Mouse (Mus musculus) hindbrain, postnatal 0 days (tissue): ENCODE data around the gene Jund. TPM values are rescaled to one million over a fixed set of nuclear protein-coding genes. Genes with fewer than 3 reads are reported as not detected.

Experiments used
- ATAC-seq: fragments of 200-750 bp; cut with Nextera tagmentation; 2 replicates; pipeline ENCODE4 v1.8.0; 2017; ENCODE audit warnings: mild to moderate bottlenecking, moderate TSS enrichment, moderate library complexity
- DNase-seq: peaks from one replicate; pipeline ENCODE4 v3.0.0-alpha.2; 2015; ENCODE audit warnings: low spot score
- H3K27ac ChIP-seq: fragments of 300-500 bp; sonication (generic); 2 replicates; pipeline ENCODE4 v1.5.1; 2014; ENCODE audit warnings: mild to moderate bottlenecking
- H3K27me3 ChIP-seq: fragments of 300-500 bp; sonication (generic); 2 replicates; pipeline ENCODE4 v1.6.1; 2014; ENCODE audit warnings: low read length, mixed read lengths; ENCODE audit not compliant: insufficient read depth
- H3K36me3 ChIP-seq: fragments of 300-500 bp; sonication (generic); 2 replicates; pipeline ENCODE4 v1.6.1; 2014; ENCODE audit warnings: low read length, mixed read lengths; ENCODE audit not compliant: insufficient read depth
- H3K4me1 ChIP-seq: fragments of 300-500 bp; sonication (generic); 2 replicates; pipeline ENCODE4 v1.6.1; 2014; ENCODE audit warnings: antibody characterized with exemption, low read length, mixed read lengths; ENCODE audit not compliant: insufficient read depth
- H3K4me2 ChIP-seq: fragments of 300-500 bp; sonication (generic); 2 replicates; pipeline ENCODE4 v1.6.1; 2014; ENCODE audit warnings: low read depth, mild to moderate bottlenecking, low read length, moderate library complexity, mixed read lengths
- H3K4me3 ChIP-seq: fragments of 300-500 bp; sonication (generic); 2 replicates; pipeline ENCODE4 v1.5.1; 2014; ENCODE audit warnings: low read length
- H3K9ac ChIP-seq: fragments of 300-500 bp; sonication (generic); replicated peaks from 2 replicates; pipeline ENCODE4 v1.6.1; 2014; ENCODE audit warnings: mild to moderate bottlenecking, low read length, moderate library complexity, mixed read lengths
- H3K9me3 ChIP-seq: fragments of 300-500 bp; sonication (generic); 2 replicates; pipeline ENCODE4 v1.6.1; 2016; ENCODE audit warnings: low read length, mixed read lengths
- CTCF ChIP-seq: IDR thresholded peaks from 2 replicates; pipeline ENCODE4 v1.5.1; 2016; ENCODE audit warnings: antibody characterized with exemption, control low read depth, low read depth
- WGBS: fragments of 180-500 bp; shearing (Covaris S2); extraction: QIAGEN DNeasy Blood & Tissue Kit; methylation state at CpG from one replicate; pipeline ENCODE4 v1.1.7; 2014; 5-methylcytosine and 5-hydroxymethylcytosine counted together
- polyA plus RNA-seq: library from polyadenylated mRNA; unstranded; fragments of >200 nt; fragmentation: Nextera tagmentation; extraction: Ambion mirVana; gene quantifications from 2 replicates; pipeline ENCODE4 v1.2.1, GENCODE M21; 2015
- total RNA-seq: library from RNA; depleted of rRNA; stranded (reverse); fragments of >200 nt; gene quantifications from 2 replicates; pipeline ENCODE4 v1.2.3, GENCODE M21; 2014

The Jund gene
- total and polyA plus RNA-seq, 2 experiments from 2014 or later: 96.3 to 486 TPM

DNA sequence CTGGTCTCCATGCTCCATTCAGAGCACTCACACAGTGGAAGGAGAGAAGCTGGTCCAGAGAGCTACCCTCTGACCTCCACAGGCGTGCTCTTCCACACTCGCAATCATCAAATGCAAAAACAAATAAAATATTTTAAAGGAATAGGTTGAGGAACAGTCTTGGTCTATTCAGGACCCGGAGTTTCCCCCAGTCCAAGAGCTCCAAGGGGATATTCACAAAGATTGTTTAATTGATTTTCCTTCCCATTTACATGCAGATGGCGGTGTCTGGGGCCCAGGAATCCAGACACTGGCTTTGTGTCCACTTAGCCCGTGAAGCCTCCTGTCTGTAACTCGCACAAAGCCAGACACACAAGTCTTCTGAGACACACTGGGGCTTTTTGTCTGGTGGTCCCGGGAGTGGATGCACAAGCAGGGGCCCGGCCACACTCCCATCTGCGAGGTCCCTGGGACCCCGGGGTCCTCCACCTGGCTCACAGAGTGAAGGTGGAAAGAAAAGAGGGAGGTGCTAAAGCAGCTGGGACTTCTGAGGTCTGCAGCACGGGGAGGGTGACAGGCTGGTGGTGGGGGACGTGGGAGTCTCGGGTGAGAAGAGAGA, 42.5 kb upstream of the Jund start:
- Histone ChIP-seq H3K4me3 (no peak overlapping the region), H3K27me3 (no peaks in the 10 kb centered on the region), H3K4me1 (peaks cover 10% of the 10 kb centered on the region; the same call in 1 of the 2 replicates), H3K4me2 (no peak overlapping the region), H3K9me3 (no peaks in the 10 kb centered on the region), H3K36me3 (peaks cover 22% of the 10 kb centered on the region), H3K27ac (peak overlapping the region; percentile 77), H3K9ac (no peak overlapping the region)
- DNase-seq (peak; percentile 58), ATAC-seq (peak; percentile 41)
- no peak for TF ChIP-seq CTCF
- WGBS: 18% methylated on average over 13 of the region's 13 CpGs

DNA sequence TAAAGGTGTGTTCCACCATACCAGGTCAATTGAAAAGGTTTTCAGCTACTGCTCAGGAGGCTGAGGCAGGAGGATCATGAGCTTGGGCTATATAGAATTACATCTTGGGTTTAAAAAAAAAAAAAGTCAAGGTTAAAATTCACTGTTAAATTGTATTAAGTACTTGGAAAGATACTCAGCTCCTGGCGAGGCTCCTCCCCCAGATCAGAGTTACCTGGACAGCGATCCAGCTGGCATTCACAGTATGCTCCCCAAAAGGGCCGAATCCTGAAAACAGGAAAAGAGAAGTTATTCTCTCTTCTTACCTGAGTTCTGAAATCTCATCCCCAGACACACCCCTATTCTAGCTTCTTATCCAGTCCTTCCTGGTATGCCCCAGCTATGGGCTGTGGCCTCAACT, 41.5 kb upstream of the Jund start:
- Histone ChIP-seq H3K9ac (no peak overlapping the region), H3K4me3 (no peak overlapping the region), H3K27ac (peak overlapping the region; percentile 77), H3K4me2 (no peak overlapping the region; the same call in 1 of the 2 replicates), H3K27me3 (no peaks in the 10 kb centered on the region), H3K36me3 (peaks cover 17% of the 10 kb centered on the region), H3K4me1 (peaks cover 10% of the 10 kb centered on the region; the same call in 1 of the 2 replicates), H3K9me3 (no peaks in the 10 kb centered on the region)
- no peak for TF ChIP-seq CTCF
- DNase-seq: no peak
- 91% methylated on average over 3 of the region's 3 CpGs for WGBS
- ATAC-seq: no peak

DNA sequence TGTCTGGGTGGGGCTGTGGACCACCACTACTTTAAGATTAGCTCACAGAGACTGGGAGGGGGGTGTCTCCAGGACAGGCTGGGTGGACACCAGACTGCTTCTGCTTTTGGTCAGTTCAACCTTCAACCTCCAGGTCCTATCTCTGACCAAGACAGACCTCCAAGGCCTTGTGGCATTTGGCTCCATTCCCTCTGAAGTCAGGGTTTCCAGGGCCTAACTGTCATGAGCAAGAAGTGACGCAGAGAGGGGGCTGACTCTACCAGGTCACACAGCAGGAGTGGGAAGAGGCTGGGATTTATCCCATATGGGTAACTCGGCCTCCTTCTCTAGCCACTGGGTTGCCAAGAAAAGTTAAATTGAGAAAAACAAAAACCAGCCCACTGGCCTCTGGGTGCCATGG, 41.0 kb upstream of the Jund start:
- no peak for TF ChIP-seq CTCF
- Histone ChIP-seq H3K4me1 (peaks cover 10% of the 10 kb centered on the region; the same call in 1 of the 2 replicates), H3K4me3 (0 out of 2 replicates have a peak overlapping the region, but pooled peaks have one; percentile 71), H3K36me3 (peaks cover 16% of the 10 kb centered on the region), H3K4me2 (peak overlapping the region; percentile 81), H3K9ac (no peak overlapping the region), H3K27ac (peak overlapping the region; percentile 77; the same call in 1 of the 2 replicates), H3K27me3 (no peaks in the 10 kb centered on the region), H3K9me3 (no peaks in the 10 kb centered on the region)
- WGBS: 25% methylated on average over 2 of the region's 2 CpGs
- DNase-seq (no peak), ATAC-seq (no peak)

GRCm38 (mm10) chr8:70658897-70659603, 39.7 kb upstream of the Jund start:
- Histone ChIP-seq H3K9me3 (no peaks in the 10 kb centered on the region), H3K27ac (peak overlapping the region; percentile 45; the same call in 1 of the 2 replicates), H3K4me2 (peak overlapping the region; percentile 81), H3K4me1 (peaks cover 10% of the 10 kb centered on the region; the same call in 1 of the 2 replicates), H3K27me3 (no peaks in the 10 kb centered on the region), H3K36me3 (peaks cover 16% of the 10 kb centered on the region), H3K4me3 (peak overlapping the region; percentile 71), H3K9ac (peak overlapping the region; percentile 67)
- DNase-seq: no peak
- under 1% methylated on average over 31 of the region's 31 CpGs for WGBS
- peak; percentile 42 for ATAC-seq
- TF ChIP-seq CTCF: no peak

GRCm38 (mm10) chr8:70659604-70660272, 39.0 kb upstream of the Jund start:
- DNase-seq (peak; percentile 87), ATAC-seq (peak; percentile 89)
- H3K4me3 ChIP-seq: peak overlapping the region; percentile 71
- no peaks in the 10 kb centered on the region for H3K27me3 ChIP-seq
- WGBS: under 1% methylated on average over 41 of the region's 44 CpGs
- peak overlapping the region; percentile 81 for H3K4me2 ChIP-seq
- no peak for TF ChIP-seq CTCF
- no peaks in the 10 kb centered on the region for H3K9me3 ChIP-seq
- H3K9ac ChIP-seq: peak overlapping the region; percentile 67
- peaks cover 16% of the 10 kb centered on the region for H3K36me3 ChIP-seq
- H3K27ac ChIP-seq: peak overlapping the region; percentile 48; the same call in 1 of the 2 replicates
- H3K4me1 ChIP-seq: peaks cover 10% of the 10 kb centered on the region; the same call in 1 of the 2 replicates

DNA sequence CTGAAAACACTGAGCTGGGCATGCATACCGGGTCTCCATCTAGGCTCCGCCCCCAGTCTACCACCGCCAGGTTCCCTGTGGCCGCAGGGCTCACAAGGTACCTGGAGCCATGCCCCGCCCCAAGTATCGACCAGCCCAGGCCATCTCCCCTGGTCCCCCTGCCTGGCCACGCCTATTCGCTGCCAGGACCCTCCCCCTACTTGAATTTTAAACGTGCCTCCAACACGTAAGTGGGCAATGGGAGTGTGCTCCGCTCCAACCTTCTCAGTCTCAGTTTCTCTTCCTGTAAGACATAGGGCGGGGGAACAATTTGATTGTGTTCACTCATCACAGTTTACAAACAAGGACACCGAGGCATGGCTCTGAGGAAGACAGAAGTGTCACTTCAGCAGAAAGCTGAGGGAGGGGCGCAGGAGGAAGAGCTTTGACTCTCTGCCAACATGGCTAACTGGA, 38.5 kb upstream of the Jund start, which contains the start of gene Pgpep1:
Gene Pgpep1 (minus strand): TSS at position 116 of the 453 bp plus-strand sequence.
- no peak for TF ChIP-seq CTCF

More for the DNA sequence above, 38.5 kb upstream of the Jund start, which contains the start of gene Pgpep1:
- ATAC-seq (peak; percentile 36), DNase-seq (peak; percentile 44)
- Histone ChIP-seq H3K9me3 (no peaks in the 10 kb centered on the region), H3K27me3 (no peaks in the 10 kb centered on the region), H3K4me2 (peak within 1 kb of the TSS; percentile 81), H3K36me3 (peaks cover 12% of the 10 kb centered on the region), H3K9ac (peak within 1 kb of the TSS; percentile 67), H3K27ac (peak within 1 kb of the TSS; percentile 48; the same call in 1 of the 2 replicates), H3K4me1 (peaks cover 10% of the 10 kb centered on the region; the same call in 1 of the 2 replicates), H3K4me3 (peak within 1 kb of the TSS; percentile 71)
- 6% methylated on average over 14 of the region's 14 CpGs for WGBS
